Mouse (Mus musculus): ENCODE data around the gene Nfkbil1.
A peak's percentile ranks its signal among the peaks of the same experiment; 100 is the strongest.

Nfkbil1 gene

GRCm38 (mm10) chr17:35235614-35236389, at the start of gene Nfkbil1:
Gene Nfkbil1 (minus strand): TSS chr17:35235792.
- peak; percentile 94 for DNase-seq

DNA sequence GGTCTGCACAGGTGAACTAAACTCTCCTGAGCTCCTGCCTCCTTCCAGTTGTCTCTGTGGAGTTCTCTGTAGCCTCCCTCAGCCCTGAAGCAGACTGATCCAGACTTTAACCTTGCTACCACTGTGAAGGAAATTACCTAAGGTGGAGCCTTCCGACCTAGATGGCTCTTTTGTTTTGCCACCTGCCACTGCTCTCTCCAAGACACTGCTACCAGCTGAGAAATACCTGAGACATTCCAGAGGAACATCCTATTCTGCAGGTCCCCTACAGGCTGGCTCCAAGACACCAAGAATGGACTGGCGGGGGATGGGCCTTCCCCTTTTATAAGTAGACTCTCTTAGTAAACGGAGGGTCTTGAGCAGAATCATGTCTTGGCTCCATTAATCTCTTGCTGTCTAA, 44.7 kb upstream of the Nfkbil1 start:
- DNase-seq: no peak

DNA sequence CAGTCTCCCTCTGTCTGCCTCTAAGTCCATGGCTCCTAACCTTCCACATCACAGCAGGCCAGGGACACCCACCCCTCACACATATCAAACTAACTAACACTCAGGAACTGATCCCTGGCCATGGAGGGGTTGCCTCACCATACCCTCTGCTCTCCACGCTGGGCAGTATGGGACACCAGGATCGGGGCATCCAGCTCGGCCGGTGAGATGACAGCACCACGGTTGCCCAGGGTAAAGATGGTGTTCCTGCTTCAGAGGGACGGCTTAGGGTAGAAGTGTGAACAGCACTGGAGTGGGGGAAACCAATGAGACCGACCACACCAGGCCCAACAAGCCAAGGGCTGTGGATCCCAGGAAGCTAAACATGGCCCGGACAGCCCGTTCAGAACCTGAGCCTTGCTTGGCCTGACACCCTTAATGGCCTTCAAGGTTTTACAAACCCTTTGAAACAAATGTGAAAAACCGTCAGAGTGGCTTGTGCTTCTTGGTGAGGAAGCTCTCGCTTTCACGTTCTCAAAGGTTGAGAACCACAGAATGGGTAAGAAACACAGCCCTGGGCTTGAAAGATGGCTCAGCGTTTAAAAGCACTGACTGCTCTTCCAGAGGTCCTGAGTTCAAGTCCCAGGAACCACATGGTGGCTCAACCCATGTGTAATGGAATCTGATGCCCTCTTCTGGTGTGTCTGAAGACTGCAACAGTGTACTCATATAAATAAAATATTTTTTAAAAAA, 43.5 kb upstream of the Nfkbil1 start:
- DNase-seq: no peak

GRCm38 (mm10) chr17:35278049-35278448, 42.5 kb upstream of the Nfkbil1 start:
- no peak for DNase-seq

GRCm38 (mm10) chr17:35276304-35276864, 40.8 kb upstream of the Nfkbil1 start:
- DNase-seq: no peak

- peak; percentile 82 for DNase-seq
These were observed 39.2 kb upstream of the Nfkbil1 start for GRCm38 (mm10) chr17:35274770-35275169.

DNA sequence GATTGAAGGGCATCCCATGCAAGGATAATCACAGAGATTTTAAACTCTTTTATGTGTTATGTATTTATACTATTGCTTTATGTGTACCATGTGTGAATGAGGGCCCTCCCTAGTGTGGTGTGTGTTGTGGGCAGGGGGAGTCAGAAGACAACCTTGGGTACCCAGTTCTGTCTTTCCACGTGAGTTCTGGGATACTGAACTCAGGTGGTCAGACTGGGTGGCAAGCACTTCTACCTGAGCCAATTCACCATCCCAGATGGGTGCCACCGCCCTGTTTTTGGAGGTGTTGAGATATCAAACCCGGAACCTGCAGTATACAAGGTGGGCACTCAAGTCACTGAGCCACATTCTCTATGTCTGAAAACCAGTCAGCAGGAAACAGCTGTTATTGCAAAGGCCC, 36.7 kb upstream of the Nfkbil1 start:
- DNase-seq: no peak

DNA sequence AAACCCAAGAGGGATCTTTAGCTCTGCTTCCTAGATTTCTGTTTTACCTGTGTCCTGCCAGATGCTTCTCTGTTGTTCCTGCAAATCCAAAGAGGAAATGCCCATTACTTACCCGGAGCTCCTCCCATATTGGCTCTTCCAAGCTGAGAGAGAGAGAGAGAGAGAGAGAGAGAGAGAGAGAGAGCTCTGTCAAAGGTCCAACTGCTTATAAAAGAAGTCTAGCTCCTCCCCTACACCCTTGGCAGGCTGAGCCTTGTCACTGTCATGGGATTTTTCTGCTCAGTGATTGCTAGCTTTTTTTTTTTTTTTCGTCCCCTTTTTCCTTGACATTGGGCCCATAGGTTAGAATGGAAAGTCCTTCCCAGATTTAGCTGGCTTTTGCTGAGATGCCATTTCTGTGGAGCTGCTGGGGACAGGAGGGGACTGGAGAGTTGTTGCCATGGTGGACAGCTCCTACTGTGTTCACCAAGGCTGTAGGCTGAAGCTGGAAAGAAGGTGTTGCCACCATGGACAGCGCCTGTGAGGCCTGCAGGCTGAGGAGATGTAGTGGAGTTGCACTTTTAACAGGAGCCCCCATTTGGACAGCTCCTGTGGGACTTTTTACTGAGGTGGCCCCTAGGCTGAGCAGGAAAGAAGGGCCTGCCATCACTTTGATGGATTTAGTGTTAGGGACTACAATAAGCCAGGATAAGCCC, 34.2 kb upstream of the Nfkbil1 start:
- DNase-seq: no peak

DNA sequence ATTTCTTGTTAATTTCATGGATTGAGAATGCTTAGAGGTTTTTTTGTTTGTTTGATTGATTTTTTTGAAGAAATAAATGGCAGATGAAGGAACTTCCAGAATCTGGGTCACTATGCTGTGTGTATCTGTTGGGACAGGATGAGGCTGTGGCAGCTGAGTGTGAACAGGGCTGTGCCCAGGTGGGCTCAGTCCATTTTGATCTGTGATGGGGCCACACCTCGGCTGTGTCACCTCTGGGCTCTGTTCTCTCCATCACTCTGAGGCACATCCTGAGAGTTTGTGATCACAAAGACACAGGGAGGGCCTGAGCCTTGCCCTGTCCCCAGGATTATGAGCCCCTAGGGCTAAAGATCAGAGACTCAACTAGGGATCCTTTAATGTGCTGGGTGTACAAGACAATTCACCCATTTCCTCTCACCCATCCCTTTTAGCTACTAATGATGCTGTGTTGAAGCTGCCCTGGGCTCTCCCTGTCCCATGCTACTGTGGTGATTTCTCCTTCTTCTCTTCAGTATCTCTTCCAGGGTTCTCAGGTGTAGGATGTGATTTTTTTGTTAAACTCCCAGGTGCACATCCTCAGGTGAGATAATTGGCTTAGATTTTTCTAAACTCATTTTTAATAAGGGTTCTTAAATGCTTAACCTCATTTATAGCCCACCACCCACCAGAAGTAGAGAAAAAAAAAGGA, 32.0 kb upstream of the Nfkbil1 start:
- no peak for DNase-seq

GRCm38 (mm10) chr17:35263523-35263883, 27.9 kb upstream of the Nfkbil1 start:
- DNase-seq: no peak

GRCm38 (mm10) chr17:35262664-35263522, 27.3 kb upstream of the Nfkbil1 start, which contains the start of gene H2-D1:
Gene H2-D1 (plus strand): TSS chr17:35262730.
- peak; percentile 95 for DNase-seq

DNA sequence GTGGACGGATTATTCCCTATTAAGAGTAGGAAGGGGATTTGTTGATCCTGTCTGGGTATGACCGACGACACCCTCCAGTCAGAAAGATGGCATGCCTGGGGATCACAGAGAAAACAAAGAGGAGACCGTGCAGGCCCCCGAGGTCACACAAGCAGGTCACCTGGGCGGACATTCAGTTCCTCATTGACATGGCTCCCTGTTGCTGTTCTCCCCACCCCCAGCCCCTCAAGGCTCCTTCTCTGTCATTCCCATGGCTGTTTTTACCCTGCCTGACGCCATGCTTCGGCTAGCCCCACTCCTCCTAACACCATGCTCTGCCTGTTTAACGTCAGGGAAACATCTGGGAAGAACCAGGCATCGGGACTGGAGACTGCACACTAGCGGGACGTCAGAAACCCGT, 26.1 kb upstream of the Nfkbil1 start:
- peak; percentile 28 for DNase-seq

DNA sequence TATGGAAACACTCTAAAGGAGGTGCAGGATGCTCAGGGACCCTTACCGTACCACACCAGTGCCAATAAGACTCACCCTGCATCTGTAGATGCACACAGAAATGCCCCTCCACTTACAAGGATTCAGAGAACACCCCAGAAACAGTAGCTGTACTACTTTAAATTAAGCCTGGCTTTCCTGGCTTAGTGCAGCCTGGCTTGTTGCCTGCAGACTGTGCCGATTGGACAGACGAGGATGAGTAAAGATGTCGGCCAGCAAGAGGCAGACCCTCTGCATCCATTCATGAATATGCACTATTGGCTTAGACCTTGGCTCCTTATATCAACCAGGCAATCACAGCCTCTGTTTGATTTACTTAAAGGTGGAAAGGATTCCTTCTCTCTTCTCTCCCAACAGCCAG, 24.0 kb upstream of the Nfkbil1 start:
- peak; percentile 10 for DNase-seq

DNA sequence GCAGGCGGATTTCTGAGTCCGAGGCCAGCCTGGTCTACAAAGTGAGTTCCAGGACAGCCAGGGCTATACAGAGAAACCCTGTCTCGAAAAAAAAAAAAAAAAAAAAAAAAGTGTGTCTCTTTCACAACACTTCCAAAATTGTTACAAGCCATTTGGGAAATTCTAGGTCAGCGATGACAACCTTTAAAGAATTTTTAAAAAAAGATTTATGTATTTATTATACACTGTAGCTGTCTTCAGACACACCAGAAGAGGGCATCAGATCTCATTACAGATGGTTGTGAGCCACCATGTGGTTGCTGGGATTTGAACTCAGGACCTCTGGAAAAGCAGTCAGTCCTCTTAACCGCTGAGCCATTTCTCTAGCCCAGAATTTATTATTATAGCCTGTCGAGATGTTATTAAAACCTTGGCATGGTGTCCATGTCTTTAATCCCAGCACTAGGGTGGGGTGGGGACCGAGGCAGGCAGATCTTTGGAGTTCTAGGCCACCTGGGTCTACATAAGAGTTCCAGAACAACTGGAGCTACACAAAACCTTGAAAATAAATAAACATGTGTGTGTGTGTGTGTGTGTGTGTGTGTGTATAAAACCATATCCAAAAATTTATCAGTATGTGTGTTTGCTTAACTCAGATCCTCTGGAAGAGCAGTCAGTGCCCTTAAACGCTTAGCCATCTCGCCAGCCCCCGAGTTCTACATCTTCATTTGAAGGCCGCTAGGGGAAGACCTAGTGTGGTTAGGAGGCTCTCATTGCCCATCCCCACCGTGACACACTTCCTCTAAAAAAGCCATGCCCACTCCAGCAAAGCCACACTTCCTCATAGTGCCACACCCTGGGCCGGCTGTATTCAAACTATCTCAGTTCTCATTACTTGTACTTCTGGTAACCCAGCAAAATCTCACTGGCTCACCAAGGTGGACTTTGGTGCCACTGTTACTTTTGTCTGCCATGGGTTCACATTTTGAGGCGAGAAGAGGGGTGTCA, 23.2 kb upstream of the Nfkbil1 start:
- DNase-seq: peak; percentile 31

- peak; percentile 97 for DNase-seq
These were observed 22.4 kb upstream of the Nfkbil1 start for GRCm38 (mm10) chr17:35257824-35258491.

GRCm38 (mm10) chr17:35257378-35257777, 21.8 kb upstream of the Nfkbil1 start:
- DNase-seq: peak; percentile 21

GRCm38 (mm10) chr17:35255704-35256103, 20.1 kb upstream of the Nfkbil1 start:
- no peak for DNase-seq

DNA sequence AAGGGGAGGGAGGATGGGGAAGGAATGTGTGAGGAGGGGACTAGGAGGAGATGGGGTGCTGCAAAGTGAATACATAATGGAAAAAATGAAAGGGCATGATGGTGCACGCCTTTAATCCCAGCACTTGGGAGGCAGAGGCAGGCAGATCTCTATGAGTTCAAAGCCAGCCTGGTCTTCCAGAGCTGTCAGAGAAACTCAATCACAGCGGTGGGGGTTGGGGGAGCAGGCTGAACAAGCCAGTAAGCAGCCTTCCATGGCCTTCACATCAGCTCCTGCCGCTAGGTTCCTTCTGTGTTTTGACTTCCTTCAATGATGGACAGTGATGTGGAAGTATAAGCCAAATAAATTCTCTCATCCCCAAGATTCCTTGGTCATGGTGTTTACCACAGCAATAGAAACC, 19.7 kb upstream of the Nfkbil1 start:
- DNase-seq: peak; percentile 38

DNA sequence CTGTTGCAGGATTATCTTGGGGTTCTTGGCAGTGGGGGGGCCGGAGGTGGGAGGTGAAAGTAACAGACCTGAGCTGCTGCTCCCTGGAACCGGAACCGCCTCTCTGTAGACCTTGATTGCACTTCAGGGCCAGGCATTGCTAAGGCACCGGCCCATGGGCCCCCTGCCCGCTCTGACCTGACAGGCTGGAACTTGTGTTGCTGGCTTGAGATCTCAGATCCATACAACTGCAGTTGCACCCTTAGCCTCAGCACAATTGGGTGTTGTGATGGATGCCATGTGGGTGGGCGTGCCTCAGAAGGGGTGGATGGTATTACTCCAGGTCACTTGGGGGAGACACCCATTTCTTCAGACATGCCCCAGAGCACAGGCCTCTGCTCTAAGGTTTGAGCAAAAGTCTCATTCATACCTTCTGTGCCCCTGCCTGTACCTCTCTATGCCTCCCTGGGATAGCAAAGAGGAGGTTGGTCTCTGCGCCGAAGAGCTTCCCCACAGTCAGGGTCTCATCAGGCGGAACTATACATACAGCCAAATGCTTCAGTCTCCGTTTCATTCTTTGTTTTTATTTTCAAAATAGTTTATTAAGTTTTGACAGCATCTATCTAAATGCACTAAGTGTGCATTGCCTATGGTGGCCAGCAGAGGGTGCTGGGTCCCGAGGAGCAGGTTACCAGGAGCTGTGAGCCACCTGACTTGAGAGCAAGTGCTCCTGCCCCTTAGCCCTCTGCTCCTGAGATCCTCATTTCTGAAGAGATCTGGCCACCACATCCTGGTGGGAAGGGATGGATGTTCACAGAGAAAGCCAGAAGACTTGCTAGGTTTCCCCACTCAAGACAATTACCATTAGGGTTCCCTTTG, 18.9 kb upstream of the Nfkbil1 start:
- DNase-seq: peak; percentile 71

All from cerebellum, adult 9-10 months (tissue).